Mouse (Mus musculus): Measurements from ENCODE around the gene Capn7. TPM values are rescaled to one million over a fixed set of nuclear protein-coding genes. Genes with fewer than 3 reads are reported as not detected.

Capn7 gene
- polyA plus RNA-seq, 1 experiment, result 14.8 TPM

DNA sequence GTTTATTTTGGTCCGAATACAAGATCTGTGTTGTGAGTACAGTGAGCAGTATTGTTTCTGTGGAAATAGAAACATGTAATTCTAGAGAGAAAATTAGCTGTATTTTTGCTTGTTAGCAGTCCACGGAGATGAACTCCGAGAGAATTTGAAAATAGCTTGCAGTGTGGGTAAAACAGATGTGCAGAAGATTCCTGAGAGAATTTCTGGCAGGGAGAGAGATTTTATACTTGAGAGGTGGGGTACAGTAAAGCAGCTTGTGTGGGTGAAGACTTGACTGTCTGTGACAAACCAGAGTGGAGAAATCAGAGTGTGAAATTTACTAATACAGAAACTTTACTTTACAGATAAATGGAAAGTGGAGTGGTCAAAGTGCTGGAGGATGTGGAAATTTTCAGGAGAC lies 32.9 kb downstream of the Capn7 start:
- TF ChIP-seq CTCF (IDR thresholded peaks at IDR 0.05; ENCODE audit: control insufficient read depth, insufficient read depth, low read length) (no peak), POLR2A (IDR thresholded peaks at IDR 0.05; ENCODE audit: borderline replicate concordance, control insufficient read depth, low read depth, low read length) (no peak)
- no peaks in the 10 kb centered on the region for H3K4me1 ChIP-seq (ENCODE audit: control insufficient read depth, insufficient read depth, low read length)
- no peak overlapping the region for H3K4me3 ChIP-seq (replicated peaks; ENCODE audit: control insufficient read depth, low read depth, low read length)
- no peak overlapping the region for H3K27ac ChIP-seq (ENCODE audit: control insufficient read depth, insufficient read depth, low read depth, low read length, poor library complexity)
- 92% methylated on average over 3 of the region's 3 CpGs for WGBS

DNA sequence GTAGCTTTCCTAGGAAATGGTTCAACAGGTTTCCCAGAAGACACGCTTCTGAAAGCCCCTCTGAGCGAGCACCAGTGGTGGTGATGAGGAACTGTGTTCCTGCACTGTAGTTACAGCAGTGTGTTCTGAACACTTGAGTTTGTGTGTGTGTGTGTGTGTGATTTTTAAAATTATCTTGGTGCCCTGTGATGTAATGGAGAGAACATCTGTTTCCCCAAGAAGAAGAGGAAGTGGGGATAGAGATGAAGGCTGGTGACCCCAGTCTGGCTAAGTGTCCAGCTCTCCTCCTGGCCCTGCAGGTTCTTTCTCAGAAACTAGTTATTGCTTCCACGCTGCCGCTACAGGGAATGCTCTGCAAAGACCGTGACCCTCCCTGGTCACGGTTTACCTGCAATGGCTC lies 38.0 kb downstream of the Capn7 start:
- TF ChIP-seq POLR2A (IDR thresholded peaks at IDR 0.05; ENCODE audit: borderline replicate concordance, control insufficient read depth, low read depth, low read length) (no peak), CTCF (IDR thresholded peaks at IDR 0.05; ENCODE audit: control insufficient read depth, insufficient read depth, low read length) (no peak)
- no peak overlapping the region for H3K27ac ChIP-seq (ENCODE audit: control insufficient read depth, insufficient read depth, low read depth, low read length, poor library complexity)

DNA sequence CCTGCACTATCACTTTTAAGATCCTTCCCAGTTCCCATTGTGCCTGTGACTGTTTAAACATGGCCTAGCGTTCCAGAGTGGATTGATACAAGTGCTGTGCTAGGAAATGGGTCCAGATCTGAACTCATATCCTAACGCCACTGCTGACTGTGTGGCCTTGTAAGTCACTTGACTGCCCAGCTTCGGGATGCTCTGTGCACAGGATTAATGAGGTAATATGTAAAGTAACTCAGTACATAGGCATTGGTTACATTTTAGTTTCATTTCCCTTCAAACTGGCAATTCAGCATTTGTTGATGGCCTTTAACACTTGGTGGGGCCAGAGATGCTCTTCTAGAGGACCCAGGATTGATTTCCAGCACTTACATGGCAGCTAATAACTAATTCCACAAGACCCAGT lies 39.9 kb downstream of the Capn7 start:
- Histone ChIP-seq H3K27ac (ENCODE audit: control insufficient read depth, insufficient read depth, low read depth, low read length, poor library complexity) (no peak overlapping the region), H3K4me3 (replicated peaks; ENCODE audit: control insufficient read depth, low read depth, low read length) (no peak overlapping the region), H3K4me1 (ENCODE audit: control insufficient read depth, insufficient read depth, low read length) (no peaks in the 10 kb centered on the region)
- TF ChIP-seq CTCF (IDR thresholded peaks at IDR 0.05; ENCODE audit: control insufficient read depth, insufficient read depth, low read length), result no peak
- TF ChIP-seq POLR2A (IDR thresholded peaks at IDR 0.05; ENCODE audit: borderline replicate concordance, control insufficient read depth, low read depth, low read length), result no peak
- WGBS, result 81% methylated on average over 3 of the region's 3 CpGs

More for the DNA sequence above, 38.0 kb downstream of the Capn7 start:
- no peaks in the 10 kb centered on the region for H3K4me1 ChIP-seq (ENCODE audit: control insufficient read depth, insufficient read depth, low read length)
- 76% methylated on average over 6 of the region's 6 CpGs for WGBS
- no peak overlapping the region for H3K4me3 ChIP-seq (replicated peaks; ENCODE audit: control insufficient read depth, low read depth, low read length)

DNA sequence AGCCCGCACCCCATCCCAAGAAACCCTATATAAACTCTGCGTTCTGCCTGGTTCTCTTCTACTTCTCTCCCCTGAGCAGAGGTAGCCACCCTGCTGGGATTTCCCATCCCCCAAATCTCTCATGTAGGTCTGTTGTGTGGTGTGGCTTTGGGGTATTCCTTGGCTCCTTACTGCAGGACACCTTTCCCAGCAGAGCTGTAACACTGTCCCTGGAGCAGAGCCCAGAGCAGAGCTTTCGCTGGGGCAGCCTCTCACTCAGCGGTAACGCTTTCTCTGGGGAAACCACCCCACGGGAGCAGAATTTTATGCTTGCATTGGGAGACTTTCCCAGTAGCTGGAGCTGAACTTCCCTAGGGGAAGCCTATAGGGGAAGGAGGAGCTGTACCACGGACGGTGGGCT lies 45.8 kb downstream of the Capn7 start:
- H3K4me1 ChIP-seq (ENCODE audit: control insufficient read depth, insufficient read depth, low read length), result 0 out of 2 replicates have a peak, but pooled peaks cover 2% of the 10 kb centered on the region
- 91% methylated on average over 8 of the region's 8 CpGs for WGBS

DNA sequence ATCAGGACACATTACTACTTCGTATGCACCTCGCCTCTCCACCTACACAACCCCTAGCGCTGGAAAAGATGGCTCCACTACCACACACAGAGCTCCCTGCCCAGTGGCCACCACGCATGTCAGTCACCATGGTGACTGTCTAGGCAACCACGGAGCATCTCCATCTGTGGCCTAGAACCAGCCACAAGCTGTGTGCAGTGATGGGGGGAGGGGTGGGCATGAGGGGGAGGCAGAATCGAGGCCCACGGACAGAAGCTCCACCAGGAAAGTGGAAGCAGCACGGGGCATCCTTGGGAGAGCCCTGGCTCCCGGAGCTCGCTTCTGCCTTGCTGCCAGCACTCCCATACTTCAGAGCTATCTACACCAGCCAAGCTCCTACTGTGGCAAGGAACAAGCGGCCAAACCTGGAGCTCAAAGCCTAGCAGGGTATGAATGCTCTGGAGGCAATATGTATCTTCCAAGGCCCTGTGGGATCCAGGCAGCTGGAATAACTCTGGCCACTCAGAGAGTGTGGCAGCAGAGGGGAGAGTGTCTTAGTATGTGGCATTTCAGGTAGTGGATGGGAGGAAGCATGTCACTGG lies 47.1 kb downstream of the Capn7 start:
- WGBS, result 79% methylated on average over 11 of the region's 11 CpGs
- H3K4me3 ChIP-seq (replicated peaks; ENCODE audit: control insufficient read depth, low read depth, low read length), result no peak overlapping the region

More for the DNA sequence above, 45.8 kb downstream of the Capn7 start:
- TF ChIP-seq CTCF (IDR thresholded peaks at IDR 0.05; ENCODE audit: control insufficient read depth, insufficient read depth, low read length) (no peak), POLR2A (IDR thresholded peaks at IDR 0.05; ENCODE audit: borderline replicate concordance, control insufficient read depth, low read depth, low read length) (no peak)
- Histone ChIP-seq H3K27ac (ENCODE audit: control insufficient read depth, insufficient read depth, low read depth, low read length, poor library complexity) (no peak overlapping the region), H3K4me3 (replicated peaks; ENCODE audit: control insufficient read depth, low read depth, low read length) (no peak overlapping the region)

DNA sequence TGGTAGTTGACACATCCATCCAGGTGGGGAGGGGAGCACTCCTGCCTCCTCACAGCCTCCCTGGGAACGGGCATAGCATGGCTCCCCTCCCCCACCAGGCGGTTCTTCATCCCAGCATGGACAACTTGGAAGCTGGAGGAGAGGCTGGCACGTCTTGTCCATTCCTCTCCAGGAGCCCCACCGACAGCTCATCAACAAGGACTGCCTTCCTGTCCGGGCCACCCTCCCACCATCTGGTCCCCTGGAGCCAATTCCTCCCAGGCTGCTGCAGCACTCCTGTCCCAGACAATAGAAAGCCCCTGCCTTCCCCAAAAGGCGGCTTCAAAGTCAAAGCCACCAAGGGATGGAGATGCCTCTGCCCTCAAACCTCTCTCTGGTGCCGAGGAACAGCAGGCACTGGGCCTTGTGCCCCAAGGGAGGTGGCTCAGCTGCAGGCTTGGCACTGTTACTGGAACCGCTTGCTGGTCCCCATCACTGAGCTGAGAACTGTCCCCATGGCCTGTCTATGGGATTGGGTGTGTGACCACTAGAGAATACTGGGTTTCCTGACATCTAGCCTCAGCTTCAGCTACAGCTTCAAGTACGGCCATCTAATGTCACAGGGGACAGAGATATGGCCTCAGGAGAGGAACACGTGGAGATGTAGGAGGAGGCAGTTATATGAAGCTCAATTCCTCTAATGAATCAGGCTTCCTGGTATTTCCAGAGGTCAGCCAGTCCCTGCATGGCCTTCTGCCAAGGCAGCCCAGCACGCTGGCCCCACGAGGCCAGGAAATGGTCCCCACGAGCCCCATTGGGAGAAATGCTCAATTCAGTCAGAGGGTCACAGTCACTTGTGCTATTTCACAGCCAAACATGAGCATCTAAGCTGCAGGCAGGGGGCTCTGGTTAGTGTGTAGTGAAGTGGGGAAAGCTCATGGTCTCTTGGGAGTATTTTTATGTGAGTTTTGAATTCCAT lies 48.2 kb downstream of the Capn7 start:
- Histone ChIP-seq H3K27ac (ENCODE audit: control insufficient read depth, insufficient read depth, low read depth, low read length, poor library complexity) (no peak overlapping the region), H3K4me3 (replicated peaks; ENCODE audit: control insufficient read depth, low read depth, low read length) (no peak overlapping the region), H3K4me1 (ENCODE audit: control insufficient read depth, insufficient read depth, low read length) (peaks cover 3% of the 10 kb centered on the region; the same call in 1 of the 2 replicates)
- 70% methylated on average over 13 of the region's 13 CpGs for WGBS
- TF ChIP-seq CTCF (IDR thresholded peaks at IDR 0.05; ENCODE audit: control insufficient read depth, insufficient read depth, low read length) (no peak), POLR2A (IDR thresholded peaks at IDR 0.05; ENCODE audit: borderline replicate concordance, control insufficient read depth, low read depth, low read length) (no peak)

More for the DNA sequence above, 47.1 kb downstream of the Capn7 start:
- Histone ChIP-seq H3K4me1 (ENCODE audit: control insufficient read depth, insufficient read depth, low read length) (peaks cover 2% of the 10 kb centered on the region; the same call in 1 of the 2 replicates), H3K27ac (ENCODE audit: control insufficient read depth, insufficient read depth, low read depth, low read length, poor library complexity) (no peak overlapping the region)
- TF ChIP-seq CTCF (IDR thresholded peaks at IDR 0.05; ENCODE audit: control insufficient read depth, insufficient read depth, low read length) (no peak), POLR2A (IDR thresholded peaks at IDR 0.05; ENCODE audit: borderline replicate concordance, control insufficient read depth, low read depth, low read length) (no peak)

DNA sequence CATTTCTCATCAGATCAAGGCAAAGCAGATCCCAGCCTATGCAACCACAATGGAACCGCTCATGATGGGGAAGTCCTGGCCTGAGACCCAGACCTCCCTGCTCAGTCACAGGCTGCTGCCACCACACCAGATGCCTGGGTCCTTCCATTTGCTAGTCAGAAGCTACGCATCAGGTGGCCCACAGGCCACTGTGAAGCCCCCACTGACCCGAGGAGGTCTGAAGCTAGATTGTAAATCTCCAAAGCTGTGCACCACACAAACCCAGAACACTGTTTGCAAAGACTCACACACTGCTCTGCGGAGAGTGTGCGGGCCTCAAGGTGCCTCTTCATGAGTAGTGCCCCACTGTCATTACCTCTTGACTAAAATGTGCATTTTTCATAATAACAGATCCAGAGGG lies 49.0 kb downstream of the Capn7 start:
- TF ChIP-seq CTCF (IDR thresholded peaks at IDR 0.05; ENCODE audit: control insufficient read depth, insufficient read depth, low read length) (no peak), POLR2A (IDR thresholded peaks at IDR 0.05; ENCODE audit: borderline replicate concordance, control insufficient read depth, low read depth, low read length) (no peak)
- 81% methylated on average over 5 of the region's 5 CpGs for WGBS
- Histone ChIP-seq H3K4me1 (ENCODE audit: control insufficient read depth, insufficient read depth, low read length) (peaks cover 3% of the 10 kb centered on the region; the same call in 1 of the 2 replicates), H3K4me3 (replicated peaks; ENCODE audit: control insufficient read depth, low read depth, low read length) (no peak overlapping the region), H3K27ac (ENCODE audit: control insufficient read depth, insufficient read depth, low read depth, low read length, poor library complexity) (no peak overlapping the region)
